Mouse (Mus musculus): ENCODE results near the gene Mreg.

DNA sequence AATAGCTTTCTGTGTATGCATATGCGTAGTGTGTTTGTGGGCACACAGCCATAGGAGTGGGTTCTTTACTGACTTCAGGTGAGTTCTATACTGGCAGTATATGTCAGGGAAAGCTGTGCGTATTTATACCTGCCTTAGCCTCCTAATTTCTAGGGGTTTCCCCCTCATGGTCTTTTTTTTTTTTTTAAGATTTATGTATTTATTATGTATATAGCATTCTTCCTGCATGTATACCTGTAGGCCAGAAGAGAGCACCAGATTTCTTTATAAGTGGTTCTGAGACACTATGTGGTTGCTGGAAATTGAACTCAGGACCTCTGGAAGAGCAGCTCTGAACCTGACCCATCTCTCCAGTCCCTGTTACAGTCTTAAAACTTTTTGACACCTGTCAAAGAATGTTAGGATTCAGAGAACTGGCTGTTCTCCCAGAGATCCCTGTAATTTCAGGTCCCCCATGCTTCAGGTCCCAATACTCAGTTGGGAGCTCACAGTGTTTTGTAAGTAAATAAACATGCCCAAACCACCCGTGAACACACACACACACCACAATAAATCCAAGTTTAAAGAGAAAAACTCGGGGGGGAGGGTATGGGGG lies 14.9 kb upstream of the Mreg start:
- TF ChIP-seq MYC (IDR thresholded peaks at IDR 0.05; ENCODE audit: low read depth, low read length), result no peak
- TF ChIP-seq UBTF (IDR thresholded peaks at IDR 0.05; ENCODE audit: low read depth, low read length), result no peak
- TF ChIP-seq USF2 (conservative IDR thresholded peaks at IDR 0.05; ENCODE audit: low read depth, low read length), result no peak
- TF ChIP-seq ZKSCAN1 (IDR thresholded peaks at IDR 0.05; ENCODE audit: borderline replicate concordance, low read depth, low read length), result no peak
- no peak for TF ChIP-seq POLR2A (IDR thresholded peaks at IDR 0.05; ENCODE audit: low read depth, low read length)
- TF ChIP-seq CTCF (conservative IDR thresholded peaks at IDR 0.05 in 1 of 2, IDR thresholded peaks at IDR 0.05 in 1 of 2; ENCODE audit: low read depth in 2 of 2, low read length in 2 of 2), result peak in 1 of 2 experiments; percentile 21; a peak in 1 of 4 replicates
- no peak for TF ChIP-seq EP300 (IDR thresholded peaks at IDR 0.05; ENCODE audit: low read length)
- no peak for TF ChIP-seq USF1 (IDR thresholded peaks at IDR 0.05; ENCODE audit: low read depth, low read length)
- no peak for TF ChIP-seq POLR2AphosphoS2 (IDR thresholded peaks at IDR 0.05; ENCODE audit: low read depth, low read length)
- TF ChIP-seq TBP (conservative IDR thresholded peaks at IDR 0.05; ENCODE audit: low read depth, low read length), result no peak
- no peak for TF ChIP-seq PAX5 (IDR thresholded peaks at IDR 0.05; ENCODE audit: low read length)

Measured in CH12.LX (cell line).